In genomic region chrX:57324891-57325290, GRCm38 (mm10) we compare ENCODE assay signal across 12 mouse cellular contexts. TPM values are rescaled to one million over a fixed set of nuclear protein-coding genes. Genes with fewer than 3 reads are reported as not detected.
DNase-seq lines count a peak whose midpoint lies in the region; ATAC-seq and TF ChIP-seq lines count a peak whose summit lies in the region.
"Had no signal": no experiment of that assay in that cellular context is flagged by ENCODE, and none has a peak within 500 bp of the region (broad histone marks: within the 10 kb centered on the region; RNA-seq: fewer than 3 reads in every experiment).

No protein-coding gene starts in this region.

- H3K4me3 ChIP-seq in kidney, adult 2 months (ENCODE audit: insufficient read depth, low read depth, low read length) = no peak overlapping the region
- H3K4me3 ChIP-seq in kidney, embryonic 15.5 days (replicated peaks) = no peak overlapping the region
- H3K4me3 ChIP-seq in lung, adult 2 months (replicated peaks; ENCODE audit: extremely low read depth, low read depth, low read length) = peak overlapping the region; percentile 16
- H3K4me3 ChIP-seq: liver, embryonic 15.5 days had no signal

- H3K36me3 ChIP-seq in kidney, adult 2 months (ENCODE audit: control insufficient read depth, insufficient read depth, low read length) = no peaks in the 10 kb centered on the region
- no peaks in the 10 kb centered on the region for H3K36me3 ChIP-seq in kidney, embryonic 15.5 days
- H3K36me3 ChIP-seq: forebrain, embryonic 10.5 days; liver, embryonic 15.5 days; stomach, embryonic 15.5 days had no signal

- no peaks in the 10 kb centered on the region for H3K27me3 ChIP-seq in kidney, adult 2 months (replicated peaks; ENCODE audit: control insufficient read depth, insufficient read depth, low read length)
- H3K27me3 ChIP-seq in kidney, embryonic 15.5 days = peaks cover 10% of the 10 kb centered on the region
- H3K27me3 ChIP-seq: stomach, embryonic 15.5 days had no signal

- peak; percentile 9 for DNase-seq in kidney, adult 2 months
- peak; percentile 56 for DNase-seq in adrenal gland, adult 8-10 months
- peak; percentile 52 to 63 for DNase-seq in heart, adult 9 months (ENCODE audit: low spot score in 2 of 2)
- no peak for DNase-seq in lung, adult 2 months
- DNase-seq in cerebellum, postnatal 14 days = no peak
- DNase-seq in right cerebral cortex, postnatal 36 days (ENCODE audit: low spot score in 2 of 2) = no peak
- no peak for DNase-seq in urinary bladder, adult 18-20 months (ENCODE audit: low spot score in 2 of 2)

- H3K4me1 ChIP-seq in kidney, adult 2 months (ENCODE audit: control insufficient read depth, insufficient read depth, low read length) = no peaks in the 10 kb centered on the region
- no peaks in the 10 kb centered on the region for H3K4me1 ChIP-seq in kidney, embryonic 15.5 days
- no peaks in the 10 kb centered on the region; the same call in 1 of the 2 replicates for H3K4me1 ChIP-seq in lung, adult 2 months (ENCODE audit: control insufficient read depth, insufficient read depth, low read length)
- H3K4me1 ChIP-seq: stomach, embryonic 15.5 days had no signal

- H3K9ac ChIP-seq in kidney, embryonic 15.5 days = no peak overlapping the region
- H3K9ac ChIP-seq: liver, embryonic 15.5 days; stomach, embryonic 15.5 days had no signal

- no peaks in the 10 kb centered on the region for H3K9me3 ChIP-seq in kidney, embryonic 15.5 days (replicated peaks)
- H3K9me3 ChIP-seq: forebrain, embryonic 10.5 days; liver, embryonic 15.5 days; stomach, embryonic 15.5 days had no signal

- no peak for ATAC-seq in kidney, embryonic 15.5 days (replicated peaks; ENCODE audit: low FRiP score)

- H3K4me2 ChIP-seq in kidney, embryonic 15.5 days = no peak overlapping the region

- no peak for TF ChIP-seq POLR2A in kidney, adult 2 months (IDR thresholded peaks at IDR 0.05; ENCODE audit: low read depth, low read length)
- no peak for TF ChIP-seq POLR2A in lung, adult 2 months (IDR thresholded peaks at IDR 0.05; ENCODE audit: borderline replicate concordance, extremely low read depth, low read depth, low read length)

- no peak for TF ChIP-seq CTCF in kidney, adult 2 months (conservative IDR thresholded peaks at IDR 0.05; ENCODE audit: insufficient read depth, insufficient read length, low read depth, low read length)
- no peak for TF ChIP-seq CTCF in lung, adult 2 months (IDR thresholded peaks at IDR 0.05; ENCODE audit: insufficient read depth, low read length)

- peak overlapping the region; percentile 39 for H3K27ac ChIP-seq in kidney, adult 2 months (ENCODE audit: insufficient read depth, low read depth, low read length)
- no peak overlapping the region for H3K27ac ChIP-seq in kidney, embryonic 15.5 days
- H3K27ac ChIP-seq: forebrain, embryonic 10.5 days; left cerebral cortex, adult 2 months; liver, embryonic 15.5 days; stomach, embryonic 15.5 days had no signal

- 64% methylated on average over 6 of the region's 6 CpGs for WGBS in kidney, adult 2 months
- WGBS in kidney, embryonic 15.5 days = 73% methylated on average over 6 of the region's 6 CpGs
- WGBS in lung, adult 2 months = 61% methylated on average over 6 of the region's 6 CpGs

RNA-seq across cellular contexts. Expression of gene Arhgef6, which starts 13.6 kb away (rescaled TPM):
- polyA plus RNA-seq in kidney, adult 2 months (2012; rRNA removed) = 9.4 and 11.2 TPM in 2 replicates
- polyA plus RNA-seq in kidney, embryonic 15.5 days (2015; fragmentation: Nextera tagmentation; extraction: Ambion mirVana) = 3.2 and 3.9 TPM in 2 replicates
- 10 to 100 TPM; 46.2 to 57.7 (median 53.8) TPM for total RNA-seq in adrenal gland, adult 8-10 months (2022)
- 27.5 and 38.2 TPM in 2 replicates for polyA plus RNA-seq in lung, adult 2 months (2012; rRNA removed)

Comparison
In these comparisons a context has a peak if more than half of its experiments do, and no peak if none do; other contexts are left out.
1. DNase-seq: peak in kidney, adult 2 months (single experiment), adrenal gland, adult 8-10 months (single experiment) and heart, adult 9 months (2 of 2); none in lung, adult 2 months (single experiment), cerebellum, postnatal 14 days (0 of 2), right cerebral cortex, postnatal 36 days (0 of 2) and urinary bladder, adult 18-20 months (0 of 2).